Mouse (Mus musculus): ENCODE measurements around the gene Lyzl4.

DNA sequence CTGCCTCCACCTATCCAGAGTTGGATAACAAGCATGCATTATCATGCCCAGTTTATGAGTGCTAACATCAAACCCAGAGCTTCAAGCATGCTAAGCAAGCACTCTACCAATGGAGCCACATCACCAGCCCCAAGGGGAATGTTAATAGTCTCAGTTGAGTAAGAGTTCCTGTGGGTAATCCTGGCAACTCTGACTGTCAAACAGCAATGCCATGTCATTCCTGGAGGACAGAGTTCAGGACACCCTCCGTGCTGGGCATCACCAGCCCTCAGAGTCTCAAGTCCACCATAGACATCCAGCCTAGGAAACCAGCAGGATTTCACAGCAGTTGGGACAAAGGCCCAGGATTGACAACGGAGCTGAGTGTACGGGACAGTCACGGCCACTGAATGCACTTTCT lies 18.7 kb downstream of the Lyzl4 start:
- TF ChIP-seq GATA1 (IDR thresholded peaks at IDR 0.05; ENCODE audit: borderline replicate concordance, low read length), result no peak
- TF ChIP-seq FLI1 (IDR thresholded peaks at IDR 0.05; ENCODE audit: low read length), result no peak
